Mouse (Mus musculus) heart, adult 10 weeks (tissue): ENCODE results near the gene Cbx1. TPM values are rescaled to one million over a fixed set of nuclear protein-coding genes. Genes with fewer than 3 reads are reported as not detected.

Experiments used
- polyA plus RNA-seq: library from polyadenylated mRNA; stranded (reverse); fragments of 350-450 nt; fragmentation: Illumina TruSeq; extraction: RNeasy Lipid Tissue Mini Kit (QIAGEN cat#74804); gene quantifications from one replicate; pipeline ENCODE4 v1.2.3, GENCODE M21; 2014; ENCODE audit warnings: low read depth, low replicate concordance

The Cbx1 gene
- 35.7 TPM for polyA plus RNA-seq

GRCm38 (mm10) chr11:96788871-96789795 lies at the start of gene Cbx1:
Gene Cbx1, plus strand, starts transcription at chr11:96789127.

GRCm38 (mm10) chr11:96776968-96777962 lies 11.7 kb upstream of the Cbx1 start, which contains the start of gene Snx11:
Gene Snx11, minus strand, starts transcription at chr11:96777559.

GRCm38 (mm10) chr11:96829813-96830538 lies 41.0 kb downstream of the Cbx1 start, which contains the start of gene Nfe2l1:
Gene Nfe2l1, minus strand, starts transcription at chr11:96829968.

GRCm38 (mm10) chr11:96849681-96850467 lies 60.9 kb downstream of the Cbx1 start, which contains the start of gene Copz2:
Gene Copz2, plus strand, starts transcription at chr11:96849870.

Other genes starting within 250 kb of the Cbx1 start
- 16.5 TPM for gene Snx11, start 11.6 kb upstream of the Cbx1 start, polyA plus RNA-seq
- gene Nfe2l1, start 40.8 kb downstream of the Cbx1 start, polyA plus RNA-seq, result 353 TPM
- 60.7 TPM for gene Copz2, start 60.7 kb downstream of the Cbx1 start, polyA plus RNA-seq
- gene Cdk5rap3, start 127.4 kb downstream of the Cbx1 start, polyA plus RNA-seq, result 26.2 TPM
- gene Prr15l, start 139.0 kb downstream of the Cbx1 start, polyA plus RNA-seq, result 1.5 TPM
- 23.2 TPM for gene Pnpo, start 154.9 kb downstream of the Cbx1 start, polyA plus RNA-seq
- 10.9 TPM for gene Sp2, start 193.8 kb downstream of the Cbx1 start, polyA plus RNA-seq
- 0.37 TPM for gene Sp6, start 224.3 kb downstream of the Cbx1 start, polyA plus RNA-seq
- gene Scrn2, start 240.8 kb downstream of the Cbx1 start, polyA plus RNA-seq, result 15.2 TPM